Mouse (Mus musculus) liver, adult 2 months (tissue): ENCODE data around the gene Nudcd3. TPM values are rescaled to one million over a fixed set of nuclear protein-coding genes. Genes with fewer than 3 reads are reported as not detected.

Source experiments
- DNase-seq: peaks from one replicate; pipeline ENCODE4 v3.0.0-alpha.2; 2011; ENCODE audit warnings: low read depth, low spot score; ENCODE audit errors: extremely low read depth
- H3K27ac ChIP-seq: fragments of 200-500 bp; replicated peaks from 2 replicates; pipeline ENCODE4 v1.5.1; 2012; ENCODE audit warnings: low read depth, mild to moderate bottlenecking, control low read depth, inconsistent platforms, low read length; ENCODE audit not compliant: insufficient read depth
- H3K27me3 ChIP-seq: fragments of 200-500 bp; 2 replicates; pipeline ENCODE4 v1.6.1; 2012; ENCODE audit warnings: mild to moderate bottlenecking, moderate library complexity, low read length, inconsistent platforms; ENCODE audit not compliant: control insufficient read depth, insufficient read depth
- H3K36me3 ChIP-seq: fragments of 200-500 bp; 2 replicates; pipeline ENCODE4 v1.6.1; 2012; ENCODE audit warnings: low read length, inconsistent platforms; ENCODE audit not compliant: control insufficient read depth, insufficient read depth
- H3K4me1 ChIP-seq: fragments of 200-500 bp; 2 replicates; pipeline ENCODE4 v1.6.1; 2011; ENCODE audit warnings: low read length; ENCODE audit not compliant: control insufficient read depth, insufficient read depth
- H3K4me3 ChIP-seq: fragments of 200-500 bp; 2 replicates; pipeline ENCODE4 v1.5.1; 2011; ENCODE audit warnings: low read depth, mild to moderate bottlenecking, control low read depth, low read length, moderate library complexity; ENCODE audit not compliant: insufficient read depth
- H3K79me2 ChIP-seq: fragments of 200-500 bp; 2 replicates; pipeline ENCODE4 v1.6.1; 2012; ENCODE audit warnings: inconsistent platforms, mild to moderate bottlenecking, low read length, moderate library complexity; ENCODE audit not compliant: control insufficient read depth, insufficient read depth
- H3K9ac ChIP-seq: fragments of 200-500 bp; 2 replicates; pipeline ENCODE4 v1.6.1; 2012; ENCODE audit warnings: low read depth, mild to moderate bottlenecking, control low read depth, inconsistent platforms, low read length
- CTCF ChIP-seq: fragments of 200-500 bp; IDR thresholded peaks from 2 replicates; pipeline ENCODE4 v1.5.1; 2011; ENCODE audit warnings: low read depth, low read length, control low read depth
- POLR2A ChIP-seq: fragments of 200-500 bp; IDR thresholded peaks from 2 replicates; pipeline ENCODE4 v1.6.1; 2011; ENCODE audit warnings: low read length, control low read depth; ENCODE audit not compliant: insufficient read depth; ENCODE audit errors: extremely low read depth
- WGBS: fragments of 180-500 bp; shearing (Covaris S2); methylation state at CpG from one replicate; pipeline ENCODE4 v1.1.7; 2018; 5-methylcytosine and 5-hydroxymethylcytosine counted together
- polyA plus RNA-seq: library from polyadenylated mRNA; depleted of rRNA; stranded (reverse); fragments of >200 nt; gene quantifications from 2 replicates; pipeline ENCODE4 v1.2.3, GENCODE M21; 2012
- total RNA-seq: library from RNA; depleted of rRNA; stranded (reverse); fragments of >200 nt; gene quantifications from 2 replicates; pipeline ENCODE4 v1.2.3, GENCODE M21; 2014

Gene Nudcd3
- total and polyA plus RNA-seq, 2 experiments = 10.6 to 16.7 TPM

DNA sequence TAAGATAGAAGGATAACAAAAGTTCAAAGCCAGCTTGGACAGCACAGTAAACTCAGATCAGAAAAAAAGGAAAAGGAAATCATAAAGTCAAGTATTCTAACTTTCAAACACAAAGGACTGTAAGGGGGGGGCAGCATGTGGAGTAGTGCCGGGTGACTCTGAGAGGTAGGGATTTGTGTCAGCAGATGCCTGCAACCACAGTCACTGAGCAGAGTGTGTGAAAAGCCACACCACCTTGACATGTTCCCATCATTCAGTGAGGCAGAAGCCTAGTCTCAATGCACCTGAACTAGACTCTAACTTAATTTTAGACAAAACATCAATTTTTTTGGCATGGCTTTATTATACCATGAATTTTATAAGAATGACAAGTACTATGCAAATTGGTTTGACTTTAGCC is 24.7 kb downstream of the Nudcd3 start:
- Histone ChIP-seq H3K27ac (no peak overlapping the region), H3K4me3 (no peak overlapping the region), H3K4me1 (peaks cover 9% of the 10 kb centered on the region), H3K27me3 (no peaks in the 10 kb centered on the region), H3K9ac (no peak overlapping the region), H3K79me2 (peaks cover 13% of the 10 kb centered on the region; the same call in 1 of the 2 replicates), H3K36me3 (no peaks in the 10 kb centered on the region)
- no peak for DNase-seq
- WGBS = 81% methylated on average over 1 of the region's 1 CpGs
- TF ChIP-seq CTCF (no peak), POLR2A (no peak)

DNA sequence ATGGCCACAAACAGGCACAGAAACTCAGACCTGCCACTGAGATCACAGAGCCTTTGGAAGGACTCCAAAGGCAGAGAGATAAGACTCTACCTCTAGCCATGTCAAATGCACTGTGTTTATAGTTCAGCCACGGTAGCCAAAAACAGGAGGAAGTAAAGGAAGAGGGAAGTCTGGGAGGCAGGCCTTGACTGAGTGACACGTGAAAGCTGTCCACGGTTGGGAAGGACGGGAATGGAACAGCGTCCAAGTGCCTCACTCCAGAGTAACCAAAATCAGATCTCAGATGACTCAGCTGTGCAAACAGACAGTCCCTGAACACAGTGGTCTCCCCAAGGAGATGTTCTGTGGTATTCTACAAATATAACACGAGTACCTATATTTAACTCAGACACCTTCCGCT is 25.5 kb downstream of the Nudcd3 start:
- peaks cover 16% of the 10 kb centered on the region; the same call in 1 of the 2 replicates for H3K79me2 ChIP-seq
- H3K27ac ChIP-seq = no peak overlapping the region
- TF ChIP-seq CTCF (no peak), POLR2A (no peak)
- H3K9ac ChIP-seq = no peak overlapping the region
- peak; percentile 82 for DNase-seq
- H3K4me3 ChIP-seq = no peak overlapping the region
- 13% methylated on average over 7 of the region's 7 CpGs for WGBS
- H3K36me3 ChIP-seq = no peaks in the 10 kb centered on the region
- H3K4me1 ChIP-seq = peaks cover 9% of the 10 kb centered on the region
- H3K27me3 ChIP-seq = no peaks in the 10 kb centered on the region

DNA sequence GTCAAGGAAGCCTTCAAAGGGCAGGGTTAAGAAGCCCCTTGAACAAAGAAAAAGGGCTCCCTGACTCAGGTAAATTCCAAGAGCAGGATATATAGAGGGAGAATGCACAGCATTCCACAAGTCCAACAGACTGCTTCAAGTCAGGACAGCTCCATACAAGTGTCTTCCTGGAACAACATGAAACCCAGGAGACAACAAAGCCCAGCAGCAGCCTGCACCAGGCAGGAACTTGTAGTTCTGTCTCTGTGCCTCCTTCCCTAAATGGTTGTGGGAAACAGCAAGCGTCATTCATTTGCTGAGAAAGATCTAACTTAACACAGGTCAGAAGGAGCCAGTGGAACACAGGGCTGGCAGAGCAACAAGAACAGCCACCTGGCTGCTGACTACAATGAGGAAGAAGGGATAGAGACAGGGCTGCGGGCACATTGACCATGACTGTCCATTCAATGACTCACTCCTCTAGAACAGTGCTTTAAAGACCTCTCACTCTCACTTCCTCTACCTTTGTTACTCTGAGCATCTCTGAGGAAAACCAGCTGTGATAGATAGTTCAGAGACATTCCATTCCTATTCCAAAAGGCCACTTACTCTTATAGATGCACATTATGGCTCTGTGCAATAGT is 31.1 kb downstream of the Nudcd3 start:
- no peaks in the 10 kb centered on the region for H3K27me3 ChIP-seq
- peaks cover 11% of the 10 kb centered on the region for H3K4me1 ChIP-seq
- no peak for DNase-seq
- 79% methylated on average over 2 of the region's 2 CpGs for WGBS
- peaks cover 27% of the 10 kb centered on the region for H3K79me2 ChIP-seq
- H3K9ac ChIP-seq = no peak overlapping the region
- H3K36me3 ChIP-seq = no peaks in the 10 kb centered on the region
- H3K4me3 ChIP-seq = no peak overlapping the region
- TF ChIP-seq POLR2A (no peak), CTCF (no peak)
- H3K27ac ChIP-seq = no peak overlapping the region

DNA sequence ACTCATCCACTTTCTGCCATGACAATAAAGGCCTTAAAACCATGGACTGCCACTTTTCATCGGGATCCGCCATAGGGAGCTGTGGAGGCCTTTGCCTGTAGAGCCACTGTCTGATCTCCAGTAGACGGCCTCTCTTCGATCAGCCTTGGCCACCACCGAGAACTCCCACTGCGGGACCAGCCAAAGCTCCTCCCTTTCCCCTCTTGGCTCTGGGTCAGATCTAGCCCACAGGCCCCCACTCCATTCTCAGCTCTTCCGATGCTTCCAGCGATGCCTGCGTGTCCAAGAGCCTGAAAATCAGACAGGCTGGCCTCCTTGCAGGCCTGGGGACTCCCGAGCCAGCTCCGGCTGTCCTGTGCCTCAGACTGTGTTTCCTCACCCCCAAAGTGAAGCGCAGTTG is 33.9 kb downstream of the Nudcd3 start:
- TF ChIP-seq CTCF (no peak), POLR2A (no peak)
- H3K27me3 ChIP-seq = no peaks in the 10 kb centered on the region

DNA sequence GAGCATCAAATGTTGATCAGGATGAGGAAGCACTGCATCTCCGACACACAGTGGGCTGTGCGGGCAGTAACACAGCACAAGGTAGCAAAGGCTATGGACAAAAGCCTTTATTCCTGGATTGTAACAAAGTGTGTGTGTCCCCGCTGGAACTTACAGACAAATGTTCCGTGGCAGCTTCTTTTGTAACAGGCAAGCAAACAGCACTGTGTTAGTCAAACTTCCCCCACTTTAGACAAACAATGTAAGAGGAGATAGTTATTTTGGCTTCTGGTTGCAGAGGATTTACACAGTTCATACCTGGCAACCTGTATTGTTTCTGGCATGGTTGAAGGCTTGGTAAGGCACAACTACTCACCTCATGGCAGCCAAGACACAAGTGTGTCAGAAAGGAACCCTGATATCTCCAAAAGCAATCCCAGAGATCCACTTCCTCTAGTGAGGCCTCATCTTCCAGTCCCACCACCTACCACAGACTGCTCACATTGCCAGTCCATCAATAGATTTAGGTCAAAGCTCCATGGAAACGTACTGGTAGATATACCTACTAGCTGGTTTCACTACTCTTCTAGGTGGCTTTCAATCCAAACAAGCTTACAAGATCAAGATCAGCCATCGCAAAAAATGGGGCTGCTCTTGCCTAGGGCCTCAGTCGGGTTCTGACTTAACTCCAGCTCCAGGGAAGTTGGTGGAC is 34.7 kb downstream of the Nudcd3 start:
- H3K4me3 ChIP-seq = no peak overlapping the region
- no peaks in the 10 kb centered on the region for H3K36me3 ChIP-seq
- H3K27me3 ChIP-seq = no peaks in the 10 kb centered on the region
- peak; percentile 93 for DNase-seq
- WGBS = 28% methylated on average over 7 of the region's 7 CpGs
- H3K27ac ChIP-seq = peak overlapping the region; percentile 70
- peaks cover 22% of the 10 kb centered on the region for H3K79me2 ChIP-seq
- peaks cover 19% of the 10 kb centered on the region for H3K4me1 ChIP-seq
- TF ChIP-seq POLR2A = no peak
- no peak for TF ChIP-seq CTCF
- H3K9ac ChIP-seq = peak overlapping the region; percentile 20

More for the DNA sequence above, 33.9 kb downstream of the Nudcd3 start:
- DNase-seq = no peak
- H3K4me3 ChIP-seq = no peak overlapping the region
- H3K27ac ChIP-seq = no peak overlapping the region
- H3K79me2 ChIP-seq = peaks cover 25% of the 10 kb centered on the region
- H3K4me1 ChIP-seq = peaks cover 12% of the 10 kb centered on the region
- H3K36me3 ChIP-seq = no peaks in the 10 kb centered on the region
- no peak overlapping the region for H3K9ac ChIP-seq
- WGBS = 91% methylated on average over 12 of the region's 12 CpGs

DNA sequence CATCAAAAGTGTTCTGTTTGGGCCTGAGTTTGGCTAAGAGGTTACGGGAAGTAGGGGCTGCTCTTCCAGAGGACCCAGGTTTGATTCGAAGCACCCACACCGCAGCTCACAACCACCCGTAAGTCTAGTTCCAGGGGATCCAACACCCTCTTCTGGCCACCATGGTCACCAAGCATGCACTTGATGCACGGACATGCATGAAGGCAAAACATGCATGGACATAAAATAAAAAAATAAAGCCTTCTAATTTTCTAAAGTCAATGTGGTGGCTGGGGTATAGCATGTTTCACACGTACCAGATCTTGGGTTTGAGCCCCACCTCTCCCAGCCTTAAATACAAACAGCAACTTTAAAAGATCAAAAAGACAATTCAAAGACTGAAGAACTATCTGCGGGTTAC is 35.4 kb downstream of the Nudcd3 start:
- WGBS = 85% methylated on average over 7 of the region's 7 CpGs
- Histone ChIP-seq H3K27me3 (no peaks in the 10 kb centered on the region), H3K9ac (no peak overlapping the region), H3K27ac (peak overlapping the region; percentile 52), H3K4me3 (no peak overlapping the region), H3K4me1 (peaks cover 25% of the 10 kb centered on the region), H3K36me3 (no peaks in the 10 kb centered on the region), H3K79me2 (peaks cover 20% of the 10 kb centered on the region)
- DNase-seq = no peak
- TF ChIP-seq CTCF = no peak
- TF ChIP-seq POLR2A = no peak
